Mouse (Mus musculus) limb, embryonic 11.5 days (tissue): ENCODE measurements around the gene Rptor. TPM values are rescaled to one million over a fixed set of nuclear protein-coding genes. Genes with fewer than 3 reads are reported as not detected.
A peak's percentile ranks its signal among the peaks of the same experiment; 100 is the strongest.

Experiments
- ATAC-seq: fragments of 200-750 bp; cut with Nextera tagmentation; 2 replicates; pipeline ENCODE4 v1.8.0; 2017; ENCODE audit warnings: low read depth; ENCODE audit not compliant: insufficient number of reproducible peaks, low FRiP score, low TSS enrichment
- DNase-seq: peaks from one replicate; pipeline ENCODE4 v3.0.0-alpha.2; 2015; ENCODE audit warnings: low spot score
- H3K27ac ChIP-seq: fragments of 300-500 bp; sonication (generic); replicated peaks from 2 replicates; pipeline ENCODE4 v1.5.1; 2014; ENCODE audit warnings: low read depth, mild to moderate bottlenecking, low read length
- H3K27me3 ChIP-seq: fragments of 300-500 bp; sonication (generic); 2 replicates; pipeline ENCODE4 v1.6.1; 2014; ENCODE audit warnings: mild to moderate bottlenecking, low read length, mixed read lengths; ENCODE audit not compliant: control insufficient read depth, insufficient read depth
- H3K36me3 ChIP-seq: fragments of 300-500 bp; sonication (generic); 2 replicates; pipeline ENCODE4 v1.6.1; 2014; ENCODE audit warnings: mild to moderate bottlenecking, low read length, moderate library complexity, mixed read lengths; ENCODE audit not compliant: control insufficient read depth, insufficient read depth
- H3K4me1 ChIP-seq: fragments of 300-500 bp; sonication (generic); 2 replicates; pipeline ENCODE4 v1.6.1; 2014; ENCODE audit warnings: low read length, mixed read lengths; ENCODE audit not compliant: control insufficient read depth, insufficient read depth
- H3K4me2 ChIP-seq: fragments of 300-500 bp; sonication (generic); 2 replicates; pipeline ENCODE4 v1.6.1; 2014; ENCODE audit warnings: low read depth, mild to moderate bottlenecking, moderate library complexity; ENCODE audit not compliant: severe bottlenecking
- H3K4me3 ChIP-seq: fragments of 300-500 bp; sonication (generic); 2 replicates; pipeline ENCODE4 v1.5.1; 2014; ENCODE audit warnings: low read depth, low read length
- H3K9ac ChIP-seq: fragments of 300-500 bp; sonication (generic); 2 replicates; pipeline ENCODE4 v1.6.1; 2014; ENCODE audit warnings: mild to moderate bottlenecking, low read length
- H3K9me3 ChIP-seq: fragments of 300-500 bp; sonication (generic); 2 replicates; pipeline ENCODE4 v1.6.1; 2016; ENCODE audit warnings: low read length; ENCODE audit not compliant: control insufficient read depth
- WGBS: fragments of 180-500 bp; shearing (Covaris S2); extraction: QIAGEN DNeasy Blood & Tissue Kit; methylation state at CpG from one replicate; pipeline ENCODE4 v1.1.7; 2014; 5-methylcytosine and 5-hydroxymethylcytosine counted together
- polyA plus RNA-seq: library from polyadenylated mRNA; unstranded; fragments of >200 nt; fragmentation: Nextera tagmentation; extraction: Ambion mirVana; gene quantifications from 2 replicates; pipeline ENCODE4 v1.2.1, GENCODE M21; 2014

Gene Rptor
- polyA plus RNA-seq, 1 experiment from 2014 or later, result 13.8 TPM

GRCm38 (mm10) chr11:119891601-119892215 is 289.0 kb downstream of the Rptor start:
- no peaks in the 10 kb centered on the region for H3K4me1 ChIP-seq
- ATAC-seq (no peak), DNase-seq (no peak)
- 92% methylated on average over 7 of the region's 7 CpGs for WGBS
- no peak overlapping the region for H3K27ac ChIP-seq
- no peak overlapping the region for H3K4me3 ChIP-seq
- no peak overlapping the region for H3K9ac ChIP-seq
- no peak overlapping the region for H3K4me2 ChIP-seq
- H3K27me3 ChIP-seq, result no peaks in the 10 kb centered on the region
- H3K36me3 ChIP-seq, result peaks cover 8% of the 10 kb centered on the region
- H3K9me3 ChIP-seq, result no peaks in the 10 kb centered on the region

GRCm38 (mm10) chr11:119893667-119894236 is 291.0 kb downstream of the Rptor start:
- Histone ChIP-seq H3K36me3 (peaks cover 7% of the 10 kb centered on the region), H3K4me2 (no peak overlapping the region), H3K4me3 (no peak overlapping the region), H3K9ac (no peak overlapping the region; the same call in 1 of the 2 replicates), H3K4me1 (no peaks in the 10 kb centered on the region), H3K9me3 (no peaks in the 10 kb centered on the region), H3K27ac (no peak overlapping the region), H3K27me3 (no peaks in the 10 kb centered on the region)
- ATAC-seq, result no peak
- 46% methylated on average over 10 of the region's 10 CpGs for WGBS
- no peak for DNase-seq

- Histone ChIP-seq H3K36me3 (peaks cover 7% of the 10 kb centered on the region), H3K27ac (no peak overlapping the region), H3K9ac (no peak overlapping the region), H3K27me3 (no peaks in the 10 kb centered on the region), H3K4me2 (no peak overlapping the region), H3K4me1 (no peaks in the 10 kb centered on the region), H3K4me3 (no peak overlapping the region), H3K9me3 (no peaks in the 10 kb centered on the region)
- 51% methylated on average over 6 of the region's 6 CpGs for WGBS
- no peak for ATAC-seq
- DNase-seq, result no peak
Measured at GRCm38 (mm10) chr11:119894634-119895033, 291.9 kb downstream of the Rptor start.

GRCm38 (mm10) chr11:119897041-119897440 is 294.3 kb downstream of the Rptor start:
- Histone ChIP-seq H3K27me3 (no peaks in the 10 kb centered on the region), H3K36me3 (peaks cover 4% of the 10 kb centered on the region), H3K4me2 (no peak overlapping the region), H3K4me1 (no peaks in the 10 kb centered on the region), H3K9ac (no peak overlapping the region), H3K9me3 (no peaks in the 10 kb centered on the region), H3K27ac (no peak overlapping the region), H3K4me3 (no peak overlapping the region)
- no peak for DNase-seq
- no peak for ATAC-seq
- WGBS, result 82% methylated on average over 9 of the region's 9 CpGs

DNA sequence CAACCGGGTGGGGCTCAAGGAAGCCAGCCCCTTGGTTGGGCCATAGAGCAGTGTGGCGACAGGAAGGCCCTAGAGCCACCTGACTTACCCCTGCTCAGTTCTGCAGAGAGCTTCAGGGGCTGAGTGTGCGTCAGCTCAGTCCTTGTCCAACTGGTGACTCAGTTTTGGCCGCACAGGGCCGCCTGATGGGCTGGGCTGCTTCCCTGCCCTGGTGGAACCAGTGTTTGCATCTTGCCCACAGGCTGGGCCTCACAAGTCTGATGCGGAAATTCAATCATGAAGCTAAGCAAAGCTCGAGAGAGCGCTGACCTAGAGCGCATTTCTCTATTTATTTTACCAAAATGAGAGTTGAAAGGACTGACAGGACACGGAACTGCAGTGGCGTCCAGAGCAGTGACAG is 296.3 kb downstream of the Rptor start:
- H3K4me1 ChIP-seq, result no peaks in the 10 kb centered on the region
- no peak for DNase-seq
- H3K27ac ChIP-seq, result no peak overlapping the region
- ATAC-seq, result no peak
- H3K9ac ChIP-seq, result no peak overlapping the region
- H3K9me3 ChIP-seq, result no peaks in the 10 kb centered on the region
- no peak overlapping the region for H3K4me2 ChIP-seq
- peaks cover 2% of the 10 kb centered on the region; the same call in 1 of the 2 replicates for H3K36me3 ChIP-seq
- no peak overlapping the region for H3K4me3 ChIP-seq
- no peaks in the 10 kb centered on the region for H3K27me3 ChIP-seq
- WGBS, result 88% methylated on average over 11 of the region's 11 CpGs

- Histone ChIP-seq H3K36me3 (peaks cover 2% of the 10 kb centered on the region; the same call in 1 of the 2 replicates), H3K27me3 (0 out of 2 replicates have a peak, but pooled peaks cover 2% of the 10 kb centered on the region), H3K9ac (no peak overlapping the region), H3K9me3 (no peaks in the 10 kb centered on the region), H3K4me2 (no peak overlapping the region), H3K27ac (no peak overlapping the region), H3K4me3 (no peak overlapping the region), H3K4me1 (no peaks in the 10 kb centered on the region)
- WGBS, result 67% methylated on average over 4 of the region's 4 CpGs
- DNase-seq, result no peak
- no peak for ATAC-seq
Measured at GRCm38 (mm10) chr11:119901174-119901573, 298.5 kb downstream of the Rptor start.

GRCm38 (mm10) chr11:119902891-119903290 is 300.2 kb downstream of the Rptor start:
- Histone ChIP-seq H3K9me3 (no peaks in the 10 kb centered on the region), H3K4me1 (no peaks in the 10 kb centered on the region), H3K36me3 (peaks cover 2% of the 10 kb centered on the region; the same call in 1 of the 2 replicates), H3K27me3 (0 out of 2 replicates have a peak, but pooled peaks cover 2% of the 10 kb centered on the region), H3K4me3 (no peak overlapping the region), H3K9ac (no peak overlapping the region), H3K27ac (no peak overlapping the region), H3K4me2 (no peak overlapping the region)
- ATAC-seq, result no peak
- WGBS, result 84% methylated on average over 4 of the region's 4 CpGs
- DNase-seq, result no peak

DNA sequence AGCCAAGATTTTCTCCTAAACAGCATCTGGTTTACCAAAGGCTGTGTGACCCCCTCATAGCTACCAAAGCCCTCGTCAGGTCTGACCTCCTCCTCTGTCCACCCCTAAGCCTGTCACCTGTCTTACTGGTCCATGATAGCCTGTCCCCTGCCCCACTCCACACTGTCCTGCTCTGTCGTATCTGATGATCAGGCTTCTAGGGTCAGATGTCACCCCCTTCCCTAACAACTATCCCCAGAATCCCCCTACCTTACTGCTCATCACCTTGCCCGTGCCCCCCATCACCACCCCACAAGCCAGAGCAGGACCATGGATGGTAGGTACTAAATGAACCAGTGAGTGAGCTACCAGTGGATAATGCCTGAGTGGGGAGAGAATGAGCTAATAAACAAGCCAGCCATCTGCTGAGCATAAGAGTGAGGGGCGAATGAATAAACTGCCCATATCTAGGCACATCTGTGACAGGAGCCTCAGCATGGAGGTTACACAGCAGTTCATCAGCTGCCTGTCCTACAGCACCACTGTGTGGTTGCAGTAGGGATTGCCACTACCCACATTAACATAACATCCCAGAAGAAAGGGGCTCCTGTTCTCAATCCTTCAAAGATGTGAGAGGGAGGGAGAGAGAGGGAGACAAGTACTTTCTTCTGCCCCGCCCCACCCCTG is 302.0 kb downstream of the Rptor start:
- peak; percentile 84 for DNase-seq

More for the DNA sequence above, 302.0 kb downstream of the Rptor start:
- H3K4me3 ChIP-seq, result no peak overlapping the region
- H3K27me3 ChIP-seq, result 0 out of 2 replicates have a peak, but pooled peaks cover 2% of the 10 kb centered on the region
- 35% methylated on average over 5 of the region's 5 CpGs for WGBS
- no peak overlapping the region for H3K4me2 ChIP-seq
- peak; percentile 46 for ATAC-seq
- no peak overlapping the region for H3K27ac ChIP-seq
- no peaks in the 10 kb centered on the region for H3K9me3 ChIP-seq
- no peak overlapping the region for H3K9ac ChIP-seq
- no peaks in the 10 kb centered on the region for H3K36me3 ChIP-seq
- H3K4me1 ChIP-seq, result peaks cover 3% of the 10 kb centered on the region
